Mouse (Mus musculus) small intestine, adult 2 months (tissue): ENCODE data around the gene Exoc3l2.

Experiments
- CTCF ChIP-seq: fragments of 200-500 bp; IDR thresholded peaks from 2 replicates; pipeline ENCODE4 v1.5.1; 2012; ENCODE audit warnings: low read depth, mild to moderate bottlenecking, control low read depth, inconsistent platforms, low read length, moderate library complexity, mixed read lengths; ENCODE audit not compliant: insufficient replicate concordance, insufficient read length; ENCODE audit errors: extremely low read depth
- POLR2A ChIP-seq: fragments of 200-500 bp; IDR thresholded peaks from 2 replicates; pipeline ENCODE4 v1.6.1; 2012; ENCODE audit warnings: low read depth, mild to moderate bottlenecking, control low read depth, inconsistent platforms, low read length, moderate library complexity

DNA sequence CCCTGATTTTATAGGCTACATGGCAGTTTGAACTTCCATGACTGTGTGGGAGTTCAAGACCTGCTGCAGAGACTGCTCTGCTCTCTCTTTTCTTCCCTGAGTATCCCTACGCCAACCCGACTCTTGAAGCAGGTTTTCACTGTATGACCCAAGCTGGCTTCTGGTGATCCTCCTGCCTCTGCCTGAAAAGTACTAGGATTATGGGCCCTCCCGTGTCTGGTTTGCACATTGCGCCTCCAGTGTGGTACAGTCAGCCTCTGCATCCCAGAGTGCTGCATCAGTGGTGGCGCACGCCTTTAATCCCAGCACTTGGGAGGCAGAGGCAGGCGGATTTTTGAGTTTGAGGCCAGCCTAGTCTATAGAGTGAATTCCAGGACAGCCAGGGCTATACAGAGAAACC, 46.7 kb downstream of the Exoc3l2 start:
- TF ChIP-seq POLR2A (no peak), CTCF (no peak)
